Mouse (Mus musculus): ENCODE data around the gene Golt1a. TPM values are rescaled to one million over a fixed set of nuclear protein-coding genes. Genes with fewer than 3 reads are reported as not detected.

The Golt1a gene
- total and polyA plus RNA-seq, 3 experiments: not detected

DNA sequence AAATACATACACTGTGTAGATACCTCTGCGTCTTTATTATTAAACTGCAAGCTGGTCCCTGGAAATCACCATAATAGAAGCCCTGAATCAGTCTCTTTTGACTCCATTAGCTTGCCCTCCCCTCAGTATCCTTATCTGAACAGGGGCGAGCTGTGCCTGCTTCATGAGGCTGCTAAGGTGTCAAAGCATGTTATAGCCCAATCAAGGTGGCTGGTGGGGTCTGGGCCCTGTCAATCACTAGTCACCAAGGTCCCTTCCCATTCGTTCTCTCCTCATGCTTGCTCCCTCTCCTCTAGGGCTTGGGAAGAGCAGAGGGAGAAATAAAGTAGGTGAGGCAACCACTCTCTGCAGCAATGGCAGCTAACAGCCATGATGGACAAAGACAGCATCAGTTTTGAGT, 37.6 kb downstream of the Golt1a start:
- in situ Hi-C loops (cut with MboI; ENCODE audit: low pct_ligation_motif_present, low pct_unique_long_range_greater_than_20kb, low sequenced_read_pairs) (no loop called here), dilution Hi-C loops (cut with MboI; ENCODE audit: extremely low pct_ligation_motif_present, extremely low pct_unique_long_range_greater_than_20kb, low sequenced_read_pairs) (no loop called here)
- TF ChIP-seq MEF2A (IDR thresholded peaks at IDR 0.05; ENCODE audit: borderline replicate concordance, low read depth, low read length) (no peak), CHD2 (IDR thresholded peaks at IDR 0.05; ENCODE audit: low read length) (no peak), JUN (IDR thresholded peaks at IDR 0.05; ENCODE audit: insufficient read depth, low read depth, low read length) (no peak), SMC3 (IDR thresholded peaks at IDR 0.05; ENCODE audit: low read depth, low read length) (no peak), ZMIZ1 (IDR thresholded peaks at IDR 0.05; ENCODE audit: low read depth, low read length) (no peak), ETS1 (conservative IDR thresholded peaks at IDR 0.05; ENCODE audit: low read depth, low read length) (no peak)
- DNase-seq (ENCODE audit: extremely low read depth): no peak
- Histone ChIP-seq H3K4me3 (replicated peaks in 1 of 3; ENCODE audit: low read depth in 2 of 3, low read length in 2 of 3, poor library complexity in 1 of 3) (no peak overlapping the region), H3K9ac (ENCODE audit: insufficient read depth, low read depth) (no peak overlapping the region), H3K36me3 (replicated peaks in 1 of 2; ENCODE audit: control insufficient read depth in 1 of 2, insufficient read depth in 1 of 2, low read length in 1 of 2) (no peaks in the 10 kb centered on the region), H3K4me1 (ENCODE audit: control insufficient read depth in 1 of 2, insufficient read depth in 2 of 2) (peaks cover 20 to 22% of the 10 kb centered on the region in 2 experiments), H3K27ac (ENCODE audit: insufficient read depth, low read depth) (no peak overlapping the region), H3K9me3 (replicated peaks; ENCODE audit: low read length) (no peaks in the 10 kb centered on the region), H3K4me2 (ENCODE audit: insufficient read depth, low read depth, poor library complexity, severe bottlenecking) (no peak overlapping the region), H3K27me3 (replicated peaks) (peaks cover 53% of the 10 kb centered on the region), H3K79me2 (replicated peaks; ENCODE audit: control insufficient read depth, extremely low read depth, insufficient read depth, poor library complexity, severe bottlenecking) (no peaks in the 10 kb centered on the region)

DNA sequence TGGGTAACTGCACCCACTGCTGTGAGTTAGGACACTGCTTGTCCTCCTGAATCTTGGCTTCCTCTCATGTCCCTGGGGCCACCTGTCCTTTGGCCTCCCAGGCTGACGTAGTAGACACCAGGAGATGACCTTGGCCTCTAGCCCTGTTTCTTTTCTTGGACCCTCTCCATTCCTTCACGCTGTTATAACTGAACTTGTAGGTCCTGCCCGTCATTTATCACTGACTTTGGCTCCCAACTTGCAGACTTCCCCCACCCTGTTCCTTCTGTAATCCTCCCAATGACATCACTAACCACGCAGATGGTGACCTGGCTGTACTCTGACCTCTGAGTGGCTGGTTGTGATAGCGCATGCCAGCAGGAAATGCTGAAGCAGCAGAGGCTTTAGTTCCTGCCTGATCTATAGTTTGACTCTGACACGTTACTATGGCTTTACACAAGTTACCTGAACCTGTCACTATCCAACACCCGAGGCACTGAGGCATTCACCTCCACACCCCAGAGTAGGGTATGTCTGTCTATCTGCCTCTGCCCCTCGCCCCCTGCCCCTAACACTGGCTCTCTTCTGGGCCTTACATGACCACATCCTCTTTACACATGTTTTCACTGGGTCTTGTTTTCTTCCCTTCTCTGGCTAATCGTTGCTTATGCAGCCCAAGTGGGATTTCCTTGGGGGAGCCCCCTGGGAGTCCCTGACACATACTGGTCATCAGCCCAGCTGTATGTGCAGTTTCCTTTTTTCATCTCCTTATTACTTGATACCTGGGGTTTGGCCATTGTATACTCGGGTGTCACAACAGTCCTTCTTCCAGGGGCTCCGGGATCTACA, 38.3 kb downstream of the Golt1a start:
- H3K27me3 ChIP-seq (replicated peaks): peaks cover 57% of the 10 kb centered on the region
- no peaks in the 10 kb centered on the region for H3K9me3 ChIP-seq (replicated peaks; ENCODE audit: low read length)
- peak; percentile 48 for DNase-seq (ENCODE audit: extremely low read depth)
- in situ Hi-C loops (cut with MboI; ENCODE audit: low pct_ligation_motif_present, low pct_unique_long_range_greater_than_20kb, low sequenced_read_pairs): no loop called here
- no peaks in the 10 kb centered on the region for H3K36me3 ChIP-seq (replicated peaks in 1 of 2; ENCODE audit: control insufficient read depth in 1 of 2, insufficient read depth in 1 of 2, low read length in 1 of 2)
- no peak overlapping the region for H3K9ac ChIP-seq (ENCODE audit: insufficient read depth, low read depth)
- H3K79me2 ChIP-seq (replicated peaks; ENCODE audit: control insufficient read depth, extremely low read depth, insufficient read depth, poor library complexity, severe bottlenecking): no peaks in the 10 kb centered on the region
- no peak overlapping the region for H3K4me3 ChIP-seq (replicated peaks in 1 of 3; ENCODE audit: low read depth in 2 of 3, low read length in 2 of 3, poor library complexity in 1 of 3)
- dilution Hi-C loops (cut with MboI; ENCODE audit: extremely low pct_ligation_motif_present, extremely low pct_unique_long_range_greater_than_20kb, low sequenced_read_pairs): no loop called here
- peak overlapping the region; percentile 26 for H3K27ac ChIP-seq (ENCODE audit: insufficient read depth, low read depth)
- H3K4me1 ChIP-seq (ENCODE audit: control insufficient read depth in 1 of 2, insufficient read depth in 2 of 2): peaks cover 20 to 22% of the 10 kb centered on the region in 2 experiments
- no peak for TF ChIP-seq POLR2AphosphoS2 (IDR thresholded peaks at IDR 0.05; ENCODE audit: low read depth, low read length)
- peak; percentile 36; the same call in 1 of the 2 replicates for TF ChIP-seq CHD2 (IDR thresholded peaks at IDR 0.05; ENCODE audit: low read length)
- TF ChIP-seq MEF2A (IDR thresholded peaks at IDR 0.05; ENCODE audit: borderline replicate concordance, low read depth, low read length): no peak
- peak; percentile 69; the same call in 1 of the 2 replicates for TF ChIP-seq MAFK (IDR thresholded peaks at IDR 0.05; ENCODE audit: insufficient replicate concordance, low read length)
- TF ChIP-seq MXI1 (IDR thresholded peaks at IDR 0.05; ENCODE audit: low read depth, low read length): peak; percentile 72; the same call in 1 of the 2 replicates
- no peak for TF ChIP-seq POLR2A (IDR thresholded peaks at IDR 0.05; ENCODE audit: low read depth, low read length)
- no peak for TF ChIP-seq JUN (IDR thresholded peaks at IDR 0.05; ENCODE audit: insufficient read depth, low read depth, low read length)
- TF ChIP-seq ELF1 (IDR thresholded peaks at IDR 0.05; ENCODE audit: low read depth, low read length): peak; percentile 69
- peak; percentile 34; the same call in 1 of the 2 replicates for TF ChIP-seq EP300 (IDR thresholded peaks at IDR 0.05; ENCODE audit: low read length)
- peak; percentile 54; the same call in 1 of the 2 replicates for TF ChIP-seq SIN3A (IDR thresholded peaks at IDR 0.05; ENCODE audit: low read length)
- peak; percentile 33; the same call in 1 of the 2 replicates for TF ChIP-seq NRF1 (IDR thresholded peaks at IDR 0.05; ENCODE audit: low read depth, low read length)
- no peak for TF ChIP-seq ZC3H11A (IDR thresholded peaks at IDR 0.05; ENCODE audit: low read depth, low read length)
- TF ChIP-seq HCFC1 (IDR thresholded peaks at IDR 0.05; ENCODE audit: low read depth, low read length): peak; percentile 50
- no peak; the same call in 1 of the 2 replicates for TF ChIP-seq TCF12 (IDR thresholded peaks at IDR 0.05; ENCODE audit: low read depth, low read length)
- peak; percentile 60; the same call in 1 of the 2 replicates for TF ChIP-seq IRF4 (IDR thresholded peaks at IDR 0.05; ENCODE audit: low read depth, low read length)
- TF ChIP-seq MYC (IDR thresholded peaks at IDR 0.05; ENCODE audit: low read depth, low read length): no peak
- peak; percentile 74; the same call in 1 of the 2 replicates for TF ChIP-seq ETS1 (conservative IDR thresholded peaks at IDR 0.05; ENCODE audit: low read depth, low read length)
- 0 out of 2 replicates have a peak, but pooled peaks have one; percentile 44 for TF ChIP-seq MAZ (IDR thresholded peaks at IDR 0.05; ENCODE audit: low read depth, low read length)
- TF ChIP-seq MAX (IDR thresholded peaks at IDR 0.05; ENCODE audit: low read length): 0 out of 2 replicates have a peak, but pooled peaks have one; percentile 46
- no peak for TF ChIP-seq E2F4 (IDR thresholded peaks at IDR 0.05; ENCODE audit: insufficient replicate concordance, low read depth, low read length)
- no peak overlapping the region; the same call in 1 of the 2 replicates for H3K4me2 ChIP-seq (ENCODE audit: insufficient read depth, low read depth, poor library complexity, severe bottlenecking)
